8 mouse cellular contexts compared by ENCODE assay signal in genomic region chr14:20733952-20734774, GRCm38 (mm10). TPM values are rescaled to one million over a fixed set of nuclear protein-coding genes. Genes with fewer than 3 reads are reported as not detected.
DNase-seq lines count a peak whose midpoint lies in the region; ATAC-seq and TF ChIP-seq lines count a peak whose summit lies in the region.

TSS of gene Ndst2 (minus strand) at chr14:20734562.

- H3K9me3 ChIP-seq in ES-E14 (ENCODE audit: control insufficient read depth, insufficient read depth, low read depth, low read length): no peaks in the 10 kb centered on the region
- no peaks in the 10 kb centered on the region for H3K9me3 ChIP-seq in forebrain, embryonic 16.5 days (ENCODE audit: control insufficient read depth, low read length)
- H3K9me3 ChIP-seq in lung, embryonic 14.5 days (ENCODE audit: low read depth, low read length): no peaks in the 10 kb centered on the region

- DNase-seq in ES-E14 (ENCODE audit: low read depth, low spot score): peak; percentile 34
- DNase-seq in cerebellum, adult 18-20 months: peak; percentile 90 to 91
- DNase-seq in heart, postnatal 36 days: peak; percentile 86 to 96
- peak; percentile 71 to 82 for DNase-seq in layer of hippocampus, adult 2 months (ENCODE audit: low spot score in 2 of 2)
- DNase-seq in lung, embryonic 14.5 days: peak; percentile 97
- peak; percentile 77 for DNase-seq in thymus, adult 2 months

- TF ChIP-seq CTCF in layer of hippocampus, adult 2 months (conservative IDR thresholded peaks at IDR 0.05): peak; percentile 52
- TF ChIP-seq CTCF in lung, embryonic 14.5 days (IDR thresholded peaks at IDR 0.05; ENCODE audit: low read depth): no peak
- 0 out of 2 replicates have a peak, but pooled peaks have one; percentile 13 for TF ChIP-seq CTCF in olfactory bulb, adult 2 months (IDR thresholded peaks at IDR 0.05; ENCODE audit: insufficient read depth, low read depth, low read length)
- TF ChIP-seq CTCF in thymus, adult 2 months (IDR thresholded peaks at IDR 0.05; ENCODE audit: borderline replicate concordance, control insufficient read depth, extremely low read depth, insufficient read depth, low read length, poor library complexity): no peak

- peak; percentile 87 for TF ChIP-seq POLR2A in olfactory bulb, adult 2 months (IDR thresholded peaks at IDR 0.05; ENCODE audit: insufficient read depth, low read depth, low read length)
- TF ChIP-seq POLR2A in thymus, adult 2 months (IDR thresholded peaks at IDR 0.05; ENCODE audit: control insufficient read depth, extremely low read depth, insufficient read depth, low read length, poor library complexity): peak; percentile 51; the same call in 1 of the 2 replicates

- peak within 1 kb of the TSS; percentile 73 to 88 for H3K4me3 ChIP-seq in ES-E14 (ENCODE audit: insufficient read depth in 1 of 2, low read depth in 1 of 2, low read length in 2 of 2, poor library complexity in 1 of 2, severe bottlenecking in 1 of 2)
- H3K4me3 ChIP-seq in forebrain, embryonic 16.5 days (replicated peaks; ENCODE audit: low read length): peak within 1 kb of the TSS; percentile 58
- peak within 1 kb of the TSS; percentile 82 for H3K4me3 ChIP-seq in layer of hippocampus, adult 2 months
- peak within 1 kb of the TSS; percentile 85 for H3K4me3 ChIP-seq in lung, embryonic 14.5 days (ENCODE audit: low read depth, low read length)
- H3K4me3 ChIP-seq in olfactory bulb, adult 2 months (ENCODE audit: insufficient read depth, low read depth, low read length): peak within 1 kb of the TSS; percentile 61
- H3K4me3 ChIP-seq in thymus, adult 2 months (ENCODE audit: control insufficient read depth, insufficient read depth, low read length): peak within 1 kb of the TSS; percentile 93

- under 1% methylated on average over 81 of the region's 81 CpGs for WGBS in forebrain, embryonic 16.5 days
- WGBS in lung, embryonic 14.5 days: under 1% methylated on average over 76 of the region's 81 CpGs
- under 1% methylated on average over 81 of the region's 81 CpGs for WGBS in olfactory bulb, adult 2 months
- WGBS in thymus, adult 2 months: under 1% methylated on average over 81 of the region's 81 CpGs

- intact Hi-C loops in heart, postnatal 36 days (cut with DNase I): no loop called here

- no peak within 1 kb of the TSS for H3K27ac ChIP-seq in ES-E14 (ENCODE audit: insufficient read depth, low read depth, low read length, poor library complexity, severe bottlenecking)
- peak within 1 kb of the TSS; percentile 71 for H3K27ac ChIP-seq in forebrain, embryonic 16.5 days (ENCODE audit: low read length)
- peak within 1 kb of the TSS; percentile 97 for H3K27ac ChIP-seq in layer of hippocampus, adult 2 months
- H3K27ac ChIP-seq in lung, embryonic 14.5 days (ENCODE audit: low read depth): peak within 1 kb of the TSS; percentile 89
- H3K27ac ChIP-seq in olfactory bulb, adult 2 months (ENCODE audit: insufficient read depth, low read depth, low read length): peak within 1 kb of the TSS; percentile 52
- no peak within 1 kb of the TSS for H3K27ac ChIP-seq in thymus, adult 2 months (ENCODE audit: control insufficient read depth, insufficient read depth, low read length)

- peaks cover 0 to 11% of the 10 kb centered on the region in 2 experiments; a peak in 2 of 4 replicates for H3K4me1 ChIP-seq in ES-E14 (ENCODE audit: control insufficient read depth in 2 of 2, insufficient read depth in 2 of 2, low read length in 2 of 2, poor library complexity in 1 of 2)
- H3K4me1 ChIP-seq in forebrain, embryonic 16.5 days (replicated peaks; ENCODE audit: control insufficient read depth, insufficient read depth, low read length): peaks cover 9% of the 10 kb centered on the region
- H3K4me1 ChIP-seq in lung, embryonic 14.5 days (ENCODE audit: insufficient read depth): peaks cover 4% of the 10 kb centered on the region; the same call in 1 of the 2 replicates
- peaks cover 8% of the 10 kb centered on the region; the same call in 1 of the 2 replicates for H3K4me1 ChIP-seq in olfactory bulb, adult 2 months (ENCODE audit: control insufficient read depth, insufficient read depth, low read length)
- peaks cover 7% of the 10 kb centered on the region for H3K4me1 ChIP-seq in thymus, adult 2 months (replicated peaks; ENCODE audit: control insufficient read depth, insufficient read depth, low read length)

- H3K36me3 ChIP-seq in ES-E14 (ENCODE audit: control insufficient read depth, insufficient read depth, low read length, poor library complexity, severe bottlenecking): peaks cover 16% of the 10 kb centered on the region
- H3K36me3 ChIP-seq in forebrain, embryonic 16.5 days (ENCODE audit: control insufficient read depth, insufficient read depth): peaks cover 10% of the 10 kb centered on the region
- H3K36me3 ChIP-seq in lung, embryonic 14.5 days (ENCODE audit: insufficient read depth): peaks cover 69% of the 10 kb centered on the region
- 0 out of 2 replicates have a peak, but pooled peaks cover 3% of the 10 kb centered on the region for H3K36me3 ChIP-seq in thymus, adult 2 months (ENCODE audit: control insufficient read depth, insufficient read depth, low read length)

- ATAC-seq in forebrain, embryonic 16.5 days: peak; percentile 98
- peak; percentile 99 for ATAC-seq in lung, embryonic 14.5 days (ENCODE audit: insufficient read depth)

- no peaks in the 10 kb centered on the region for H3K27me3 ChIP-seq in forebrain, embryonic 16.5 days (replicated peaks; ENCODE audit: control insufficient read depth, insufficient read depth, low read length)
- no peaks in the 10 kb centered on the region for H3K27me3 ChIP-seq in lung, embryonic 14.5 days (ENCODE audit: insufficient read depth, low read length)
- no peaks in the 10 kb centered on the region for H3K27me3 ChIP-seq in thymus, adult 2 months (ENCODE audit: control insufficient read depth, insufficient read depth, low read length)

- in situ Hi-C loops in ES-E14 (cut with MboI; ENCODE audit: low sequenced_read_pairs in 2 of 2, unreplicated experiment in 2 of 2): no loop called here

- H3K4me2 ChIP-seq in forebrain, embryonic 16.5 days (ENCODE audit: low read length): peak within 1 kb of the TSS; percentile 72
- peak within 1 kb of the TSS; percentile 65 for H3K4me2 ChIP-seq in lung, embryonic 14.5 days

- peak within 1 kb of the TSS; percentile 83 for H3K9ac ChIP-seq in ES-E14 (ENCODE audit: insufficient read depth, low read depth, low read length, poor library complexity, severe bottlenecking)
- H3K9ac ChIP-seq in forebrain, embryonic 16.5 days (replicated peaks; ENCODE audit: low read depth, low read length): peak within 1 kb of the TSS; percentile 71
- H3K9ac ChIP-seq in lung, embryonic 14.5 days: peak within 1 kb of the TSS; percentile 88

TF ChIP-seq in ES-E14, 5 proteins besides CTCF, POLR2A, EP300 and RAD21:
- TF ChIP-seq MAFK (IDR thresholded peaks at IDR 0.05; ENCODE audit: insufficient read depth, low read depth, low read length) (no peak), CHD2 (IDR thresholded peaks at IDR 0.05; ENCODE audit: low read depth, low read length) (no peak), ZNF384 (IDR thresholded peaks at IDR 0.05; ENCODE audit: low read depth, low read length) (no peak), ZC3H11A (IDR thresholded peaks at IDR 0.05; ENCODE audit: borderline replicate concordance, low read depth, low read length) (no peak), HCFC1 (IDR thresholded peaks at IDR 0.05; ENCODE audit: borderline replicate concordance, insufficient read depth, low read length) (no peak)

RNA-seq across cellular contexts. Expression of gene Ndst2, which starts in this region (rescaled TPM):
- 12.1 and 19.1 TPM in 2 replicates for total RNA-seq in ES-E14 (2012; rRNA removed)
- polyA plus RNA-seq in forebrain, embryonic 16.5 days (2015; fragmentation: Nextera tagmentation; extraction: Ambion mirVana): 15.7 and 16.7 TPM in 2 replicates
- 10 to 100 TPM; 10.6 to 10.8 TPM for total RNA-seq in heart, postnatal 36 days (2021)
- 10 to 100 TPM; 20.4 to 20.9 TPM for total RNA-seq in layer of hippocampus, adult 2 months (2021)
- 32.4 and 35.6 TPM in 2 replicates for polyA plus RNA-seq in lung, embryonic 14.5 days (2014; fragmentation: Nextera tagmentation; extraction: Ambion mirVana)
- polyA plus RNA-seq in olfactory bulb, adult 2 months (2012; ENCODE audit: insufficient read depth, insufficient read length, low replicate concordance, missing spikeins): not detected in 2 replicates
- polyA plus RNA-seq in thymus, adult 2 months (2012; rRNA removed): 42.2 and 46.2 TPM in 2 replicates

Comparison
In these comparisons a context has a peak if more than half of its experiments do, and no peak if none do; other contexts are left out.
1. DNase-seq: peak in every context shown above with its lines; median percentile 97 in lung, embryonic 14.5 days; 91 in heart, postnatal 36 days; 90 in cerebellum, adult 18-20 months; 77 in thymus, adult 2 months; 76 in layer of hippocampus, adult 2 months; 34 in ES-E14.
2. H3K27ac ChIP-seq: peak in forebrain, embryonic 16.5 days (single experiment), layer of hippocampus, adult 2 months (single experiment), lung, embryonic 14.5 days (single experiment) and olfactory bulb, adult 2 months (single experiment); none in ES-E14 (single experiment) and thymus, adult 2 months (single experiment).
3. CTCF ChIP-seq: peak in layer of hippocampus, adult 2 months (single experiment) and olfactory bulb, adult 2 months (single experiment); none in lung, embryonic 14.5 days (single experiment) and thymus, adult 2 months (single experiment).
4. Peak in every context shown above with its lines, with median percentiles within 50 percentile points of each other: H3K4me3 ChIP-seq and H3K9ac ChIP-seq.